Mouse (Mus musculus) embryonic facial prominence, embryonic 10.5 days (tissue): ENCODE measurements at regions not wholly inside any gene's neighbourhood (a gene's known extent, or its start where the extent isn't known, plus 50 kb on each side); places are given as distances from the start of the nearest gene placed in this dataset.

Source experiments
- DNase-seq: peaks from one replicate; pipeline ENCODE4 v3.0.0-alpha.2; 2017; ENCODE audit warnings: low spot score
- H3K27ac ChIP-seq: fragments of 300-500 bp; sonication (generic); replicated peaks from 2 replicates; pipeline ENCODE4 v1.5.1; 2016; ENCODE audit warnings: mild to moderate bottlenecking
- H3K27me3 ChIP-seq: fragments of 300-500 bp; sonication (generic); replicated peaks from 2 replicates; pipeline ENCODE4 v1.6.1; 2016; ENCODE audit warnings: low read depth, mild to moderate bottlenecking; ENCODE audit not compliant: poor library complexity, severe bottlenecking
- H3K36me3 ChIP-seq: fragments of 300-500 bp; sonication (generic); replicated peaks from 2 replicates; pipeline ENCODE4 v1.6.1; 2016; ENCODE audit warnings: mild to moderate bottlenecking, moderate library complexity
- H3K4me1 ChIP-seq: fragments of 300-500 bp; sonication (generic); 2 replicates; pipeline ENCODE4 v1.6.1; 2016
- H3K4me3 ChIP-seq: fragments of 300-500 bp; sonication (generic); 2 replicates; pipeline ENCODE4 v1.5.1; 2016; ENCODE audit warnings: mild to moderate bottlenecking, moderate library complexity
- H3K9me3 ChIP-seq: fragments of 300-500 bp; sonication (generic); 2 replicates; pipeline ENCODE4 v1.6.1; 2016; ENCODE audit warnings: mild to moderate bottlenecking
- WGBS: fragments of 180-500 bp; shearing (Covaris S2); methylation state at CpG from one replicate; pipeline ENCODE4 v1.1.7; 2016; 5-methylcytosine and 5-hydroxymethylcytosine counted together

GRCm38 (mm10) chr19:15823688-15824371 is 123.3 kb downstream of the Psat1 start:
- Histone ChIP-seq H3K4me3 (no peak overlapping the region), H3K36me3 (no peaks in the 10 kb centered on the region), H3K9me3 (no peaks in the 10 kb centered on the region), H3K4me1 (no peaks in the 10 kb centered on the region), H3K27me3 (no peaks in the 10 kb centered on the region), H3K27ac (no peak overlapping the region)
- DNase-seq = no peak
- WGBS = 81% methylated on average over 6 of the region's 6 CpGs

GRCm38 (mm10) chr19:15820020-15820419 is 127.1 kb downstream of the Psat1 start:
- H3K27ac ChIP-seq = no peak overlapping the region
- DNase-seq = no peak
- H3K27me3 ChIP-seq = no peaks in the 10 kb centered on the region
- no peaks in the 10 kb centered on the region for H3K36me3 ChIP-seq
- no peaks in the 10 kb centered on the region for H3K9me3 ChIP-seq
- WGBS = 57% methylated on average over 7 of the region's 7 CpGs
- no peak overlapping the region for H3K4me3 ChIP-seq
- no peaks in the 10 kb centered on the region for H3K4me1 ChIP-seq

GRCm38 (mm10) chr19:15815166-15815565 is 132.0 kb downstream of the Psat1 start:
- no peaks in the 10 kb centered on the region for H3K9me3 ChIP-seq

DNA sequence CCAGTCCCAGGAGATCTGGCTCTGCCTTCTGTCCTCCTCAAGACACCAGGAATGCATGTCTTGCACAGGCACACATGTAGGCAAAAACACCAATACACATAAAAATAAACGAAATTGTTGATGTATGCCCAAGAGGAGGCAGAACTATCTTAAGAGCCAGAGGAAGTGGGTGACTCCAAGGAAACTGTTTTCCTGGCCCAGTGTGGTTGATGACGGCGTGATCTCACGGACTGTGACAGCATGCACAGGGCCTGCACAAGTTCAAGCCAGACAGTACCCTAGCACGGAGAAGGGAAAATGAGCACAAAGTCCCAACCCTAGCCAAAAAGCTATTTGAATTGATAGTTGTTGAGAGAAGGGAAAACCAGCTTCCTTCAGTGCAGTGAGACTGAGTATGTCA is 138.1 kb downstream of the Psat1 start:
- peaks cover 5% of the 10 kb centered on the region; the same call in 1 of the 2 replicates for H3K4me1 ChIP-seq
- H3K27ac ChIP-seq = no peak overlapping the region
- H3K9me3 ChIP-seq = no peaks in the 10 kb centered on the region
- 90% methylated on average over 5 of the region's 5 CpGs for WGBS
- peaks cover 42% of the 10 kb centered on the region for H3K27me3 ChIP-seq
- no peaks in the 10 kb centered on the region for H3K36me3 ChIP-seq
- H3K4me3 ChIP-seq = no peak overlapping the region
- DNase-seq = no peak

More at GRCm38 (mm10) chr19:15815166-15815565, 132.0 kb downstream of the Psat1 start:
- H3K4me1 ChIP-seq = no peaks in the 10 kb centered on the region
- H3K4me3 ChIP-seq = no peak overlapping the region
- WGBS = 62% methylated on average over 6 of the region's 6 CpGs
- H3K27me3 ChIP-seq = no peaks in the 10 kb centered on the region
- no peaks in the 10 kb centered on the region for H3K36me3 ChIP-seq
- DNase-seq = no peak
- no peak overlapping the region for H3K27ac ChIP-seq

GRCm38 (mm10) chr19:15807681-15808080 is 139.5 kb downstream of the Psat1 start:
- DNase-seq = no peak
- Histone ChIP-seq H3K36me3 (no peaks in the 10 kb centered on the region), H3K27me3 (peaks cover 46% of the 10 kb centered on the region), H3K4me1 (peaks cover 18% of the 10 kb centered on the region), H3K27ac (no peak overlapping the region), H3K9me3 (no peaks in the 10 kb centered on the region), H3K4me3 (no peak overlapping the region)
- WGBS = 89% methylated on average over 2 of the region's 2 CpGs

DNA sequence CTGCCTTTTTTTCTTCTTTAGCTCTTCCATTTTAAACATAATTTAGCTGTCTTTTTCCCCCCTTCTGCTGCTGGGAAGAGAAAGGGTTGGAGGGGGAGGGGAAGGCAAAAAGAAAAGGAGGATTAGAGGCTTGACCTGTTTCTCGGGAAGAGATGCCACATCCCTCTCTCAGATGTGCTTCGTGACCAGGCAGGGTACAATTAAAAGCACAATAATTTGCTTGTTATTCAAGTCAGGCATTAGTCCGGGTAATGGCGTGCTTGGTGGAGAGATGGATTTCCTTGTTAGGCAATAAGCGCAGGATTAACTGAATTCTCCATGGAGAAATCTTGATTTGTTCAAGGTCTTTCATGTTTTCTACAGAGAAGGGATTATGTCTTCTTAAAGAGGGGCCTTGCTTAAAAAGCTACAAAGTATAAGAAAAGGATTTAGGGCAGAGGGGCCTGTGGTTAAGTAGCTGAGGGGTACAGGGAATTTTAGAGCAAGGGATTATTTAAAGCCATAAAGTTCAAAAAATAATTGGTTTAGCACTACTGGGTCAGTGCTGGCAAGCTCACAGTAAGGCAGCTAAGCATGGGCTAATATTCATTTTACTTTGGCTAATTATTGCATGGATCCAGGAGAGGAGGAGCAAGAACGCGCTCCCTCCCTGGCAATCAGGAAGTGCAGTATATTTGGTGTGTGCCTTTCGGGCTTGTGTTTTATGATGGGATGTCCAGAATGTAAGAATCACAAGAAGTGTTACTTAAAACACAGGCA is 143.8 kb downstream of the Psat1 start:
- DNase-seq = peak; percentile 29
- peaks cover 41% of the 10 kb centered on the region for H3K4me1 ChIP-seq
- WGBS = 19% methylated on average over 8 of the region's 8 CpGs
- H3K9me3 ChIP-seq = no peaks in the 10 kb centered on the region
- H3K27ac ChIP-seq = no peak overlapping the region; the same call in 1 of the 2 replicates
- no peaks in the 10 kb centered on the region for H3K36me3 ChIP-seq
- H3K27me3 ChIP-seq = peaks cover 63% of the 10 kb centered on the region
- H3K4me3 ChIP-seq = no peak overlapping the region

GRCm38 (mm10) chr19:15802641-15803040 is 144.5 kb downstream of the Psat1 start:
- peaks cover 63% of the 10 kb centered on the region for H3K27me3 ChIP-seq
- 57% methylated on average over 5 of the region's 5 CpGs for WGBS
- H3K36me3 ChIP-seq = no peaks in the 10 kb centered on the region
- no peak for DNase-seq
- peaks cover 43% of the 10 kb centered on the region for H3K4me1 ChIP-seq
- no peaks in the 10 kb centered on the region for H3K9me3 ChIP-seq
- no peak overlapping the region; the same call in 1 of the 2 replicates for H3K27ac ChIP-seq
- no peak overlapping the region for H3K4me3 ChIP-seq

DNA sequence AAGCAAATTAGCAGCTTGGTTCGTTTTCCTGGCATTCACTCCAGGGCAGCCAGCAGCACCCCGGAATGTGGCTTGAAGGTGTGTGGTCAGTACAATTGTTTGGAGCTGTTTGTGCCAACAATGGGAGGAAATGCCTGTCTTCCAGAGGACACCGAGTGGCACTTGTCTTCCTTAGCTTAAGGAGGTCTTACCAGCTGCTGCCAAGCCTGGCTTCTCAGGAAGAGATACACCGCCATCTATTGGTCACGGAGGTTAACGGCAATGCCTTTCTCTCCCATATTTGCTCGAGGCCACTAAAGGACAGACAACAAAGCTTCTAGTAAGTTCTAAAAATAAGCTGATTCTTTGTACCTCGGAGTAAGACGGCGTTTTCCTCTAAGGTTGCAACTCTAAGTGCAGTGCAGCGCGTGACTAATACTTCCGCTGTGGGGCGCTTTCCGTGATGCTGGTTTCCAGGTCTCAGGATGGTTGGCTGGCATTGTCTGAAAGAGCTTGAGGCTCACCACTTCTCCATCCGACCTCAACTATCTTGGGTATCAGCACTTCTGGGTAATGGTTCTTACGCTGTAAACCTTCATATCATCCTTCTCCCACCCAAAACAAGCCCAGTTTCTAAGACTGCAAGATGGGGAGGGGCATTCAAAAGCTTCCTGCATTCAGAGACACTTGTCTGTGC is 145.2 kb downstream of the Psat1 start:
- peak; percentile 82 for DNase-seq
- H3K27me3 ChIP-seq = peaks cover 63% of the 10 kb centered on the region
- peak overlapping the region; percentile 51 for H3K4me3 ChIP-seq
- H3K9me3 ChIP-seq = no peaks in the 10 kb centered on the region
- WGBS = 2% methylated on average over 17 of the region's 17 CpGs
- H3K27ac ChIP-seq = peak overlapping the region; percentile 79
- no peaks in the 10 kb centered on the region for H3K36me3 ChIP-seq
- H3K4me1 ChIP-seq = peaks cover 48% of the 10 kb centered on the region

DNA sequence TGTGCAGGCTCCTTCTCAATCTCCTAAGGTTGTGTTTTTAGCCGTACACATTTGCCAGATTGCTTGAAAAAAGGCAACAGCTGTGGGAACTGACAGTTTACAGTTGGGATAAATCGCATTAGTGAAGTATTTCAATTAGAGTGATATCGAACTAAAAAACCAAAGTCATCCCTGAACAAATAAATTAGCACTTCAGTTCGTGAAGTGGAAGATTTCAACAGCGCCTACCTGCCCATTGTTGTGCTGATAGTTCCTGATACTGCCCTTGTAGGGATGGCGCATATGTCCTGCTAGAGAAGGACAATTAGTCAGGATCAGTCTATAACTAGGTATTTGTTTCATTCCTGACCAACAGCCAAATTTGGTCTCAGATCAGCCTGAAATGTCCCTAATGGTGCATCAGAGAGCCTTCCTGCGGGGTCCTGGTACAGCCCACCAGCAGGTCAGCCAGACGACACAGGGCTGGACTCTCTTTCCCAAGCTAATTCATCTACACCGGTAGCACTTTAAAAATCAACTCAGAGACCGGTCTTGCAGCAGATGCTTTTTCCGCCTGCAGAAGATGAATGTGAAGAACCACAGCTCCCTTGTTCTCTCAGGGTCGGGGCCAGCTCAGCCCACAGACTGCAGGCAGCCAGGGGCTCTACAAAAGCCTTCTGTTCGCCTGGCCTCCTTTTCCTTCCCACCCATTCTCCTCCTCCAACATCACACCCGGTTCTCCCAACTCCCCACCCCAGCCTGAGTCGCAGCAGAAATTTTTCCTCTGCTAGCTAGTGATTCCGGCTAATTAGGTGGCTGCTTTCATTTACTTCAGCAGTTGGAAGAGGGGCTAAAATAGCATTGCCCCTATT is 146.1 kb downstream of the Psat1 start:
- Histone ChIP-seq H3K27ac (peak overlapping the region; percentile 79), H3K36me3 (no peaks in the 10 kb centered on the region), H3K27me3 (peaks cover 62% of the 10 kb centered on the region), H3K9me3 (no peaks in the 10 kb centered on the region), H3K4me3 (peak overlapping the region; percentile 51), H3K4me1 (peaks cover 48% of the 10 kb centered on the region)
- WGBS = 17% methylated on average over 16 of the region's 16 CpGs
- peak; percentile 69 for DNase-seq

DNA sequence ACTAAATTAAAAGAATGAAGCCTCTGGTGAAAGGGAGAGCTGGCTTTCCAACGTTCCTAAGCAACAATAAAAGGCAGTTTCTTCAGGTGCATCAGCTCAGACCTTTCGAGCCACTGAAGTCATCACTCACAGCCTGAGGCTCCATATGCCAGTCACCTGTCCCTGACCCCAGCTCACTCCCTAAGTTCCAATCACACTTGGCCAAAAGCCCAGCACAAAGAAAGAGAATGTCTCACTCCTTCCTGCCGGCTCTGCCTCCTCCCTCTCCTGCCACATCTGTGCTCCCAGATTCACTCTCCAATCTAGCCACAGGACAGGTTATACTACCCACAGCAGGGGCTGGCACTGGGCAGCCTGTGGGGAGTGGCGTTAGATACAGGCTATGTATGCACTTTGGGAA is 150.7 kb downstream of the Psat1 start:
- H3K27ac ChIP-seq = no peak overlapping the region
- 57% methylated on average over 4 of the region's 4 CpGs for WGBS

DNA sequence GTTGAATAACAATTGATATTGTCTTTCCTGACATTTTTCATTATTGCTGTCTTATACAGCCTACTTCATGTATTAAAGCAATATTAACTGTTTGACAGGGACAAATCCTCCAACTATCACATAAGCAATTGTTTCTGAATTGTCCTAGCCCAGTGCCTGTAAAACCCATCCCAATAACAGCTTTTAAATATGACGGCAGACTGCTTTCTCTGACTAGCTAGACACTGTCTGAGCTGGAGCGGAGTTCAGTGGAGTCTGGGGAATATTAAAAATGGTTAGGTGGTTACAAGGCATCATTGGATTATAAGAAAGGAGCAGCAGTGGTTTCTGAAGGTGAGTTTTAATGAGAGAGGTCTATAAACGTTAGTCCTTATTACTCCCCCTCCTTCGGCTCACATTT is 155.2 kb downstream of the Psat1 start:
- H3K36me3 ChIP-seq = no peaks in the 10 kb centered on the region
- WGBS = 76% methylated on average over 4 of the region's 4 CpGs
- no peak overlapping the region for H3K4me3 ChIP-seq
- DNase-seq = no peak
- peaks cover 8% of the 10 kb centered on the region for H3K4me1 ChIP-seq
- H3K27ac ChIP-seq = no peak overlapping the region
- H3K9me3 ChIP-seq = no peaks in the 10 kb centered on the region
- peaks cover 15% of the 10 kb centered on the region for H3K27me3 ChIP-seq

More for the DNA sequence above, 150.7 kb downstream of the Psat1 start:
- Histone ChIP-seq H3K9me3 (no peaks in the 10 kb centered on the region), H3K4me3 (no peak overlapping the region), H3K36me3 (no peaks in the 10 kb centered on the region), H3K27me3 (peaks cover 39% of the 10 kb centered on the region), H3K4me1 (peaks cover 18% of the 10 kb centered on the region)
- DNase-seq = no peak
